Mouse (Mus musculus) lung, postnatal 0 days (tissue): Measurements from ENCODE around the gene Gm5767.
A peak's percentile ranks its signal among the peaks of the same experiment; 100 is the strongest.

Experiments
- CTCF ChIP-seq: IDR thresholded peaks from 2 replicates; pipeline ENCODE4 v1.5.1; 2016; ENCODE audit warnings: antibody characterized with exemption, mild to moderate bottlenecking
- EP300 ChIP-seq: IDR thresholded peaks from 2 replicates; pipeline ENCODE4 v1.6.1; 2016; ENCODE audit warnings: antibody characterized with exemption, mild to moderate bottlenecking, control low read depth

DNA sequence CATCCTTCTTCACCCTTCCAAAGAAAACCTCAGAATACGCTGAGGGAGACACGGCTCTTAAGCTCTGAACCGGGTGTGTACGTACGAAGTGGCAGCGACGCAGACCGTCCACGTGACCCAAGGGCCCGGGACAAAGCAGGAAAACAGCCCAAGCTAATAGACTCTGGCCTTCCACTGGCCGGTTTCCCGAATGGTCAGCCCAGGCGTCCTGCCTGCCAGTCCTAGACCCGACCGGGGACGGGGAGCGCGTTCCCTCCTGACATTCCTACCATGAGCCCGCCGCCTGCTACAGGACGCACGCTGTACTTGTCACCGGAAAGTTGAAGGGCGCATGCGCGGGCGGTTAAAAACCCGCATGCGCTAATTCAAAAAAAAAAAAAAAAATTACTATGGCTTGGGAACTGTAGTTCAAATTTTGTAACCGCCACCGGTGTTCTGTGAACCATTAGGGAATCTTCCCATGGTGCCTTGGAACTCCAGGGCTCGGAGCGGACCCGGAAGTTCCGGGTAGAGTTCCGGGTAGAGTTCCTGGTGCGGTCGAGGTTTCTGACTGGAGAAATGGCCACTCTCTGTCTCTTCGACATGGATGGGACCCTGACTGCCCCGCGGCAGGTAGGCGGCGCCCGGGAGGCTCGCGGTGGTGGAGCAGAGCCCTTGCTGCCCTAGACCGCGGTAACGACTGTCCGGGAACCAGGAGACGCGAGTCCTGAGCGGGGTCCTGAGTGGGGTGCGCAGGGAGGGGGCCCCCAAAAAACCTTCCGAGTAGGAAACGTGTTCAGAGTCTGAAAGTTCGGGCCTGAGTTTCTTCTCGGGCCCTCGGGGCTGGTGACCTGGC, 43.1 kb upstream of the Gm5767 start, which contains the start of the genes Pmm2 and Tmem186:
- TF ChIP-seq CTCF = peak; percentile 53
- no peak for TF ChIP-seq EP300
